Mouse (Mus musculus): ENCODE results near the gene March2. TPM values are rescaled to one million over a fixed set of nuclear protein-coding genes. Genes with fewer than 3 reads are reported as not detected.

The March2 gene
- polyA plus RNA-seq, 1 experiment from 2014 or later: 45.3 TPM

DNA sequence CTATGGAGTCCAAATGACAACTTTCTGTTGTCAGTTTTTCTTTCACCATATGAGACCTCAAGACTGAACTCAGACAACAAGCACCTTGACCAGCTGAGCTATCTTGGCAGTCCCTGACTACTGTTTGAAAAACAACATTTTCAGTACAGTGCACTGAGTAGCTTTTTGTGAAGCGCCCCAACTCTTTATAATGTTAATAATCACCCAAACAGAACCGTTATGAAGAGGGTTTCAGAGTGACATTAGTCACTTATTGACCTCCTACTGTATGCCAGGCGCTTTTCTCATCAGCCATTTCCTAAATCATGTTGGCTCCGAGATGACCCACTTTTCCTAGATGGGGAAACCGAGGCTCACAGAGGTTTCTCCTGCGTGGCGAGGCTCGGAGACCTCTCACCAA, 488 bp downstream of the March2 start:
- Histone ChIP-seq H3K4me2 (peak overlapping the region; percentile 86), H3K27ac (ENCODE audit: low read depth) (no peak overlapping the region; the same call in 1 of the 2 replicates), H3K27me3 (ENCODE audit: insufficient read depth, low read length) (no peaks in the 10 kb centered on the region), H3K36me3 (ENCODE audit: insufficient read depth) (no peaks in the 10 kb centered on the region), H3K9ac (peak overlapping the region; percentile 65), H3K4me3 (ENCODE audit: low read depth, low read length) (peak overlapping the region; percentile 77), H3K9me3 (ENCODE audit: low read depth, low read length) (no peaks in the 10 kb centered on the region), H3K4me1 (ENCODE audit: insufficient read depth) (no peaks in the 10 kb centered on the region)
- TF ChIP-seq CTCF (IDR thresholded peaks at IDR 0.05; ENCODE audit: low read depth): no peak
- no peak for DNase-seq
- ATAC-seq (ENCODE audit: insufficient read depth): no peak
- WGBS: 6% methylated on average over 8 of the region's 8 CpGs

DNA sequence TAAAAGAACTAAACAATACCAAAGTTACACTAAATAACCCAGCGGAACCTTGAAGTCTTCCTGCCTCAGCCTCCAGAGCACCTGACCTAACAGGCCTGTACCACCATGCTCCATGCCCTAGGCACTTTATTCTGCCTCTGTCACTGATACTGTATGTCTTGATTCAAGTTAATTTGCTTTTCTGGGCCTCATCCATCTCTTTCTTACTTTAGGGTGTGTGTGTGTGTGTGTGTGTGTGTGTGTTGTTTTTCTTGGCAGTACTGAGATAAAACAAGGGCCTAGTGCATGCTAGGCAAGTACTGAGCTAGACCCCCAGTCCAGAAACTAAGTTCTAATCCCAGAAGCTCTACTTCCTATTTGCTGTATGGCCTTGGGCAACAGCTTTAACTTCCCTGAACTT, 1.2 kb downstream of the March2 start:
- Histone ChIP-seq H3K9me3 (ENCODE audit: low read depth, low read length) (no peaks in the 10 kb centered on the region), H3K4me3 (ENCODE audit: low read depth, low read length) (no peak overlapping the region), H3K27me3 (ENCODE audit: insufficient read depth, low read length) (no peaks in the 10 kb centered on the region), H3K36me3 (ENCODE audit: insufficient read depth) (no peaks in the 10 kb centered on the region), H3K9ac (no peak overlapping the region), H3K4me1 (ENCODE audit: insufficient read depth) (no peaks in the 10 kb centered on the region), H3K4me2 (no peak overlapping the region; the same call in 1 of the 2 replicates), H3K27ac (ENCODE audit: low read depth) (no peak overlapping the region)
- DNase-seq: no peak
- no peak for TF ChIP-seq CTCF (IDR thresholded peaks at IDR 0.05; ENCODE audit: low read depth)
- WGBS: 100% methylated on average over 1 of the region's 1 CpGs
- ATAC-seq (ENCODE audit: insufficient read depth): no peak

DNA sequence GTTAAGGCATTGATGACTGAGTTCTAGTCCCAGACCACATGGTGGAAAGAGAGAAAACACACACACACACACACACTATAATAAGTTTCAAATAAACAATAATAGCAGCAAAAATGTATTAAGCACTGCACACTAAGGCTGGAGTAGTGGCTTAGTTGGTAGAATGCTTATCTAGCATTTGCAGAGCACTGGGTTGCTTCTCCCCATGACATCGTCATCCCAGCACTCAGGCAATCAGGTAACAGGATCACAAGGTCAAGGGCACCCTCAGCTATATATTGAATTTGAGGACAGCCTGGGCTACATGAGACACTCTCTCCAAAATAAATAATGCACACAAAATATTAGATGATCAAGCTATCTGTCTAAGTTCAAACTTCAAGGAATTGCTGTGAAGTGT, 3.7 kb downstream of the March2 start:
- peak overlapping the region; percentile 7; the same call in 1 of the 2 replicates for H3K4me2 ChIP-seq
- H3K36me3 ChIP-seq (ENCODE audit: insufficient read depth): no peaks in the 10 kb centered on the region
- WGBS: 76% methylated on average over 1 of the region's 1 CpGs
- ATAC-seq (ENCODE audit: insufficient read depth) (no peak), DNase-seq (no peak)
- H3K27ac ChIP-seq (ENCODE audit: low read depth): no peak overlapping the region
- H3K4me3 ChIP-seq (ENCODE audit: low read depth, low read length): no peak overlapping the region
- TF ChIP-seq CTCF (IDR thresholded peaks at IDR 0.05; ENCODE audit: low read depth): no peak
- H3K9ac ChIP-seq: no peak overlapping the region
- no peaks in the 10 kb centered on the region for H3K4me1 ChIP-seq (ENCODE audit: insufficient read depth)
- no peaks in the 10 kb centered on the region for H3K27me3 ChIP-seq (ENCODE audit: insufficient read depth, low read length)
- no peaks in the 10 kb centered on the region for H3K9me3 ChIP-seq (ENCODE audit: low read depth, low read length)

DNA sequence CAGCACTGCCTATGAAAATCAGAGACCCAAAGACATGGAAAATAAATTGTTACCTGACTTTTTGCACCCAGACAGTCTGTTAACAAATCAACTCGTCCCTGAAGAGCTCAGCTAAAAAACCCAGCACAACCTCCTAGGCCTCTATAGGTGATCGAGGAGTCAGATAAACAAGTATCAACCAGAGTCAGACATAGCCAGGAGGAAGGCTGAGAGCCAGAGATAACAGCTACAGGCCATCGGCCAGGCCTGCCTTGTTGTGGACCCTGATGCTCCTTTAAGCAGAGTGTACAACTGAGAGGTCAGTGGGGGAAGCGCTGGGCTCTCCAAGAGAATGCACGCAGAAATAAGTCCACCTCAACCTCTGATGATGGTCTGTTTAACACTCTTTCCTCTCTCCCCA, 5.2 kb downstream of the March2 start:
- H3K9me3 ChIP-seq (ENCODE audit: low read depth, low read length): no peaks in the 10 kb centered on the region
- WGBS: 65% methylated on average over 5 of the region's 5 CpGs
- 0 out of 2 replicates have a peak, but pooled peaks cover 11% of the 10 kb centered on the region for H3K36me3 ChIP-seq (ENCODE audit: insufficient read depth)
- H3K4me1 ChIP-seq (ENCODE audit: insufficient read depth): no peaks in the 10 kb centered on the region
- H3K27ac ChIP-seq (ENCODE audit: low read depth): no peak overlapping the region; the same call in 1 of the 2 replicates
- no peak overlapping the region; the same call in 1 of the 2 replicates for H3K4me3 ChIP-seq (ENCODE audit: low read depth, low read length)
- DNase-seq (no peak), ATAC-seq (ENCODE audit: insufficient read depth) (no peak)
- no peak for TF ChIP-seq CTCF (IDR thresholded peaks at IDR 0.05; ENCODE audit: low read depth)
- H3K27me3 ChIP-seq (ENCODE audit: insufficient read depth, low read length): no peaks in the 10 kb centered on the region
- no peak overlapping the region for H3K9ac ChIP-seq
- H3K4me2 ChIP-seq: peak overlapping the region; percentile 33; the same call in 1 of the 2 replicates

DNA sequence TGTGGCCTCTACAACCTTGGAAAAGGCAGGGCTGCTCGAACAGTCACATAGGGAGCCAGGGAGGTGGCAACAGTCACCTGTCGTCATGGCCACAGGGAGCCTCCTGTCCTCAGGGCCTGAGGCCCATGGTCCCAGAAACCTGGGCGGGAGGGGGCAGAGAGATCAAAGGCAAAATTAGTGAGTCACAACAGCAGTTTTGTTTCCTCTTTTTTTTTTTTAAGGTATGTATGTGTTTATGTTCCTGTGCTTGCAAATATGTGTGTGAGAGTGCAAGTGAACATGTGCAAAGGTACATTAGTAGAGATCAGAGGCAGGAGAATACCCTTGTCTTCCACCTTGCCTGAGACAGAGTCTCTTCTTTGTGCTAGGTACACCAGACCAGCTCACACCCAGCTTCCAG, 8.6 kb downstream of the March2 start:
- no peak overlapping the region for H3K4me3 ChIP-seq (ENCODE audit: low read depth, low read length)
- peaks cover 23% of the 10 kb centered on the region; the same call in 1 of the 2 replicates for H3K36me3 ChIP-seq (ENCODE audit: insufficient read depth)
- 77% methylated on average over 3 of the region's 3 CpGs for WGBS
- no peak overlapping the region for H3K9ac ChIP-seq
- no peaks in the 10 kb centered on the region for H3K9me3 ChIP-seq (ENCODE audit: low read depth, low read length)
- ATAC-seq (ENCODE audit: insufficient read depth) (no peak), DNase-seq (no peak)
- no peaks in the 10 kb centered on the region for H3K27me3 ChIP-seq (ENCODE audit: insufficient read depth, low read length)
- H3K4me2 ChIP-seq: no peak overlapping the region
- H3K27ac ChIP-seq (ENCODE audit: low read depth): no peak overlapping the region
- no peak for TF ChIP-seq CTCF (IDR thresholded peaks at IDR 0.05; ENCODE audit: low read depth)
- no peaks in the 10 kb centered on the region for H3K4me1 ChIP-seq (ENCODE audit: insufficient read depth)

DNA sequence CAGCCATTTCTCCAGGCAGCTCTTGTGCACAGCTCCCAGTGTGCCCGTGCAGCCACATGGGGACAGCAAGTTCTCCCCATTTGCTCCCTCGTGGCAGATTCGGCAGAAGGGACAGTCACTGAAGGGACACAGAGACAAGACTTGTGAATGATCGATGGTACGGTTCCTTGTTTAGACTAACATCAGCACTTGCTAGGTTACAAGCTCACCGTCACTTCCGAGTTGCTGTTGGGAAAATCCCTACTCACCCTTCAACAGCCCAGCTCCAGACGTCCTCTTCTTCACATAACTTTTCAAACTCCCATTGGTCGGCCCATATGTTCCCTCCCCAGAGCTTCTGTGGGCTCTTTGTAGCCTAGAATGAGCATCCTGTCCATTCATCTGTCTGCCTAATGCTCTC, 15.4 kb downstream of the March2 start:
- H3K27me3 ChIP-seq (ENCODE audit: insufficient read depth, low read length): no peaks in the 10 kb centered on the region
- no peak overlapping the region for H3K27ac ChIP-seq (ENCODE audit: low read depth)
- no peak overlapping the region for H3K4me2 ChIP-seq
- no peaks in the 10 kb centered on the region for H3K4me1 ChIP-seq (ENCODE audit: insufficient read depth)
- WGBS: 85% methylated on average over 9 of the region's 9 CpGs
- no peaks in the 10 kb centered on the region for H3K9me3 ChIP-seq (ENCODE audit: low read depth, low read length)
- no peak for TF ChIP-seq CTCF (IDR thresholded peaks at IDR 0.05; ENCODE audit: low read depth)
- no peak overlapping the region for H3K9ac ChIP-seq
- peaks cover 16% of the 10 kb centered on the region; the same call in 1 of the 2 replicates for H3K36me3 ChIP-seq (ENCODE audit: insufficient read depth)
- H3K4me3 ChIP-seq (ENCODE audit: low read depth, low read length): no peak overlapping the region
- ATAC-seq (ENCODE audit: insufficient read depth): no peak
- DNase-seq: no peak

DNA sequence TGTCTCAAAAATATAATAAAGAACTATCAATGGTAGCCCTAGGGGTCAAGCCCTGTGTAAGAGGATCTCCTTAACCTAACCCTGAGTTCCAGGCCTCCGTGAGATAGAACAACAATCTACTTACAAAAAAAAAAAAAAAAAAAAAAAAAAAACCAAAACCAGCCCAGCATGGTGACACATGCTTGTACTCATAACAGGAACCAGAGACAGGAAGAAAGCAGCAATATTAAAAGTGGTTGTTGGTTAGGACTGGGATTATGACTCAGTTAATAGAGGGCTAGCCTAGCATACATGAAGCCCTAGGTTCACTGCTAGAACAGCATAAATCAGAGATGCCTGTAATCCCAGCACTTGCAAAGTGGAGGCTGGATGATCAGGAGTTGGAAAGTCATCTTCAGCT, 16.3 kb downstream of the March2 start:
- no peak for DNase-seq
- peaks cover 11% of the 10 kb centered on the region; the same call in 1 of the 2 replicates for H3K36me3 ChIP-seq (ENCODE audit: insufficient read depth)
- no peak overlapping the region for H3K4me2 ChIP-seq
- TF ChIP-seq CTCF (IDR thresholded peaks at IDR 0.05; ENCODE audit: low read depth): no peak
- no peak for ATAC-seq (ENCODE audit: insufficient read depth)
- H3K27ac ChIP-seq (ENCODE audit: low read depth): no peak overlapping the region
- H3K4me1 ChIP-seq (ENCODE audit: insufficient read depth): no peaks in the 10 kb centered on the region
- no peaks in the 10 kb centered on the region for H3K9me3 ChIP-seq (ENCODE audit: low read depth, low read length)
- no peak overlapping the region for H3K9ac ChIP-seq
- H3K4me3 ChIP-seq (ENCODE audit: low read depth, low read length): no peak overlapping the region
- no peaks in the 10 kb centered on the region for H3K27me3 ChIP-seq (ENCODE audit: insufficient read depth, low read length)
- 62% methylated on average over 1 of the region's 1 CpGs for WGBS

DNA sequence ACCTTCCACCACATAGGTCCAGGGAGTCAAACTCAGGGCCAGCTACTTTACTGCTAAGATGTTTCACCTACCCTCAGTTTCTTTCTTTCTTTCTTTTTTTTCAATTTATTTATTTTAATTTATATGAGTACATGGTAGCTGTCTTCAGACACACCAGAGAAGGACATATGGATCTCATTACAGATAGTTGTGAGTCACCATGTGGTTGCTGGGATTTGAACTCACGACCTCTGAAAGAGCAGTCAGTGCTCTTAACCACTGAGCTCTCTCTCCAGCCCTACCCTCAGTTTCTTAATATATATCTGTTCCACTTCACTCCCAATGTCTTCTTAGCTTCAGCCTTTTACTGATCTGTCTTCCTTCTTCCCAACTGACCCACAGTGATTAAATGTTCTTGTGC, 23.0 kb downstream of the March2 start:
- WGBS: 67% methylated on average over 1 of the region's 1 CpGs
- Histone ChIP-seq H3K27ac (ENCODE audit: low read depth) (no peak overlapping the region), H3K9ac (no peak overlapping the region), H3K9me3 (ENCODE audit: low read depth, low read length) (no peaks in the 10 kb centered on the region), H3K4me2 (no peak overlapping the region), H3K4me3 (ENCODE audit: low read depth, low read length) (no peak overlapping the region), H3K4me1 (ENCODE audit: insufficient read depth) (no peaks in the 10 kb centered on the region), H3K36me3 (ENCODE audit: insufficient read depth) (peaks cover 20% of the 10 kb centered on the region; the same call in 1 of the 2 replicates), H3K27me3 (ENCODE audit: insufficient read depth, low read length) (no peaks in the 10 kb centered on the region)
- ATAC-seq (ENCODE audit: insufficient read depth): no peak
- TF ChIP-seq CTCF (IDR thresholded peaks at IDR 0.05; ENCODE audit: low read depth): no peak
- DNase-seq: no peak
